Mouse (Mus musculus) brain, embryonic 14.5 days (tissue): ENCODE measurements around the gene Ext2.

Experiments
- CTCF ChIP-seq: fragments of 200-500 bp; IDR thresholded peaks from 2 replicates; pipeline ENCODE4 v1.5.1; 2012; ENCODE audit warnings: inconsistent platforms, mild to moderate bottlenecking, moderate library complexity, borderline replicate concordance; ENCODE audit not compliant: insufficient read depth, insufficient read length; ENCODE audit errors: extremely low read depth
- POLR2A ChIP-seq: fragments of 200-500 bp; IDR thresholded peaks from 2 replicates; pipeline ENCODE4 v1.6.1; 2012; ENCODE audit warnings: mild to moderate bottlenecking, inconsistent platforms, borderline replicate concordance; ENCODE audit not compliant: poor library complexity, insufficient read depth, insufficient read length, severe bottlenecking; ENCODE audit errors: extremely low read depth

- TF ChIP-seq CTCF (no peak), POLR2A (no peak)
Observed at GRCm38 (mm10) chr2:93778616-93779015, 43.8 kb downstream of the Ext2 start.
